Mouse (Mus musculus): Measurements from ENCODE around the gene Gga2.
A peak's percentile ranks its signal among the peaks of the same experiment; 100 is the strongest.

Gene Gga2

GRCm38 (mm10) chr7:121995961-121996360 is 25.1 kb downstream of the Gga2 start:
- no peak for DNase-seq

GRCm38 (mm10) chr7:121981307-121981871 is 39.6 kb downstream of the Gga2 start, which contains the start of gene Cog7:
Gene Cog7 (minus strand): TSS chr7:121981711.
- peak; percentile 95 for DNase-seq

- DNase-seq = peak; percentile 70
These were observed 46.0 kb downstream of the Gga2 start for GRCm38 (mm10) chr7:121975031-121975430.

GRCm38 (mm10) chr7:121971698-121972097 is 49.3 kb downstream of the Gga2 start:
- DNase-seq = no peak

- no peak for DNase-seq
These were observed 50.8 kb downstream of the Gga2 start for GRCm38 (mm10) chr7:121970250-121970649.

- DNase-seq = no peak
These were observed 52.2 kb downstream of the Gga2 start for GRCm38 (mm10) chr7:121968816-121969215.

GRCm38 (mm10) chr7:121968242-121968641 is 52.8 kb downstream of the Gga2 start:
- DNase-seq = no peak

GRCm38 (mm10) chr7:121966169-121966568 is 54.9 kb downstream of the Gga2 start:
- no peak for DNase-seq

- DNase-seq = peak; percentile 76
These were observed 57.1 kb downstream of the Gga2 start for GRCm38 (mm10) chr7:121963883-121964398.

- DNase-seq = no peak
These were observed 58.5 kb downstream of the Gga2 start for GRCm38 (mm10) chr7:121962571-121962959.

GRCm38 (mm10) chr7:121961913-121962570 is 59.0 kb downstream of the Gga2 start:
- no peak for DNase-seq

- DNase-seq = peak; percentile 40
These were observed 65.2 kb downstream of the Gga2 start for GRCm38 (mm10) chr7:121955802-121956201.

GRCm38 (mm10) chr7:121954891-121955669 is 65.9 kb downstream of the Gga2 start:
- no peak for DNase-seq

GRCm38 (mm10) chr7:121947513-121947912 is 73.5 kb downstream of the Gga2 start:
- DNase-seq = peak; percentile 48

GRCm38 (mm10) chr7:121946196-121946595 is 74.8 kb downstream of the Gga2 start:
- DNase-seq = no peak

GRCm38 (mm10) chr7:121942371-121942770 is 78.7 kb downstream of the Gga2 start:
- no peak for DNase-seq

- DNase-seq = no peak
These were observed 79.4 kb downstream of the Gga2 start for GRCm38 (mm10) chr7:121941640-121942039.

- peak; percentile 68 for DNase-seq
These were observed 80.0 kb downstream of the Gga2 start for GRCm38 (mm10) chr7:121941016-121941415.

GRCm38 (mm10) chr7:121939729-121940128 is 81.3 kb downstream of the Gga2 start:
- DNase-seq = no peak

GRCm38 (mm10) chr7:121939244-121939643 is 81.8 kb downstream of the Gga2 start:
- DNase-seq = no peak

- DNase-seq = no peak
These were observed 82.7 kb downstream of the Gga2 start for GRCm38 (mm10) chr7:121938124-121938891.

GRCm38 (mm10) chr7:121936861-121937630 is 84.0 kb downstream of the Gga2 start:
- no peak for DNase-seq

All from lung, postnatal 10 days (tissue).